Mouse (Mus musculus) cortical plate, adult 2 months (tissue): Measurements from ENCODE around the gene Dhrs7b.

Experiments used
- CTCF ChIP-seq: fragments of 200-500 bp; IDR thresholded peaks from 2 replicates; pipeline ENCODE4 v1.5.1; 2011; ENCODE audit warnings: mild to moderate bottlenecking, control low read depth, low read length; ENCODE audit not compliant: insufficient read depth; ENCODE audit errors: extremely low read depth
- POLR2A ChIP-seq: fragments of 200-500 bp; IDR thresholded peaks from 2 replicates; pipeline ENCODE4 v1.6.1; 2011; ENCODE audit warnings: mild to moderate bottlenecking, low read length, control low read depth; ENCODE audit not compliant: insufficient read depth; ENCODE audit errors: extremely low read depth

DNA sequence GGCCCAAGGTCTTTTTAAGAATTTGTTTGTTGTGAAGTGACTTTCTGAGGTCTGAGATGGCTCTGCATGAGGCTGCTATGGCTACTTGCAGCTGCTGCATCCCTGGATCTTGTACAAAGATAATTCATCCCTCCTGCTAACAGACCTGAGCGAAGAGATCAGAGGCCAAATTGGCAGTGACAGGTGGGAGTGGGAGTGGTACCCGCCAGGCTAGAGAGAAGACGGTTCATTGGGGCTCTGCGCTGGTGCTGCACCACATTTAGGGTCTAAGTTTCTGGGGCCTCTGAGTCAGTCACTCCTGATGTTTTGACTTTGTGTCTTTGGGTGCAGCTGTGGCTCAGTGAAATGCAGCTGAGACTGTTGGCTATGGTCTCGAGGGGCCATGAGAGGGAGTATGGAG, 13.0 kb downstream of the Dhrs7b start:
- TF ChIP-seq CTCF, result no peak
- no peak for TF ChIP-seq POLR2A
